Mouse (Mus musculus) liver, adult 2 months (tissue): Measurements from ENCODE around the gene Bloc1s4.

Source experiments
- CTCF ChIP-seq: fragments of 200-500 bp; IDR thresholded peaks from 2 replicates; pipeline ENCODE4 v1.5.1; 2011; ENCODE audit warnings: low read depth, low read length, control low read depth
- POLR2A ChIP-seq: fragments of 200-500 bp; IDR thresholded peaks from 2 replicates; pipeline ENCODE4 v1.6.1; 2011; ENCODE audit warnings: low read length, control low read depth; ENCODE audit not compliant: insufficient read depth; ENCODE audit errors: extremely low read depth

DNA sequence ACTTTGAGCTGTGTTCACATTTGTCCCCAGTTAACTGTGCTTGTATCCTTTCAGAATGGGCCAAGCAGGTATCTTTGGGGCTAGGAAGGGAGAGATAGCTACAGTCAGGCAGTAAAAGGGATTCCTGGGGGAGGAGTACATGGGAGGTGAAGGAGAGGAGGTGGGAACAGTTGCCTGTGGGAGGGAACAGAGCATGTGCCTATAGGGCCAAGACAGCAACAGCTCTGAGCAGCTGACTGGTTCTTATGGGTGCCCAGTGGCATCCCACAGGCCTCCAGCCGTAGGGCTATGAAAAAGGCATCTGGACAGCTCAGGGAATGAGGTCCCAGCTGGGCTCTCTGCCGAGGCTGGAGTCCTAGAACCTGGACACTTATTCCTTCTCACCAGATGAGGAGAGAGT lies 31.6 kb downstream of the Bloc1s4 start:
- TF ChIP-seq CTCF (no peak), POLR2A (no peak)
